Mouse (Mus musculus) kidney, adult 2 months (tissue): Measurements from ENCODE around the gene Gm10985. TPM values are rescaled to one million over a fixed set of nuclear protein-coding genes. Genes with fewer than 3 reads are reported as not detected.

ENCODE experiments used
- DNase-seq: peaks from one replicate; pipeline ENCODE4 v3.0.0; 2021
- H3K27ac ChIP-seq: fragments of 200-500 bp; 2 replicates; pipeline ENCODE4 v1.5.1; 2012; ENCODE audit warnings: low read depth, low read length, control low read depth, inconsistent platforms; ENCODE audit not compliant: insufficient read depth
- H3K27me3 ChIP-seq: fragments of 200-500 bp; replicated peaks from 2 replicates; pipeline ENCODE4 v1.6.1; 2012; ENCODE audit warnings: mild to moderate bottlenecking, moderate library complexity, low read length, inconsistent platforms; ENCODE audit not compliant: control insufficient read depth, insufficient read depth
- H3K36me3 ChIP-seq: fragments of 200-500 bp; 2 replicates; pipeline ENCODE4 v1.6.1; 2012; ENCODE audit warnings: mild to moderate bottlenecking, moderate library complexity, low read length, inconsistent platforms; ENCODE audit not compliant: control insufficient read depth, insufficient read depth
- H3K4me1 ChIP-seq: fragments of 200-500 bp; 2 replicates; pipeline ENCODE4 v1.6.1; 2011; ENCODE audit warnings: low read length; ENCODE audit not compliant: control insufficient read depth, insufficient read depth
- H3K4me3 ChIP-seq: fragments of 200-500 bp; 2 replicates; pipeline ENCODE4 v1.5.1; 2011; ENCODE audit warnings: mild to moderate bottlenecking, low read depth, low read length, control low read depth; ENCODE audit not compliant: insufficient read depth
- CTCF ChIP-seq: fragments of 200-500 bp; conservative IDR thresholded peaks from 2 replicates; pipeline ENCODE4 v1.5.1; 2011; ENCODE audit warnings: low read depth, mild to moderate bottlenecking, control low read depth, low read length, moderate library complexity, mixed read lengths; ENCODE audit not compliant: insufficient read depth, insufficient read length
- POLR2A ChIP-seq: fragments of 200-500 bp; IDR thresholded peaks from one replicate; pipeline ENCODE4 v1.6.1; 2011; ENCODE audit warnings: low read depth, low read length, control low read depth
- WGBS: fragments of 180-500 bp; shearing (Covaris S2); methylation state at CpG from one replicate; pipeline ENCODE4 v1.1.7; 2018; 5-methylcytosine and 5-hydroxymethylcytosine counted together
- polyA plus RNA-seq: library from polyadenylated mRNA; depleted of rRNA; stranded (reverse); fragments of >200 nt; gene quantifications from 2 replicates; pipeline ENCODE4 v1.2.3, GENCODE M21; 2012

Gene Gm10985
- polyA plus RNA-seq, 1 experiment: not detected

DNA sequence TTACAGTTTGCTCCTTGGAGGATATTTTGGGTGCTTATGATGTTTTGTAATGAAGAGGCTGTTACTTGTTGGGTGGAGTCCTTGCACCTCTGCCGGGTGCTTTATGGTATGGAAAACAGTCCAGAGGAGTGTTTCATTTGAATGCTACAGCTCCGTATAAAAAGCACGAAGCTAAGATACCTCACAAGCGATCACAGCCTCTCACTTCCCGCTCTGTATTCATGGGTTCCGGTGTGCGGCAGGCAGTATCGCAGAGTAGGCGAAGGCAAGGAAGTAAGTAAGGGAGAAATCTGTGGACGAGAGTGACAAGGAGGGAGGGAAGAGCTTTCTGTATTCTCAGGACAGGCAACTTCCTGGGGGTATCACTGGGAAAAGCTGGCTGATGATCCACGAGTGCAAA, 3.4 kb downstream of the Gm10985 start:
- H3K27ac ChIP-seq: no peak overlapping the region
- H3K36me3 ChIP-seq: no peaks in the 10 kb centered on the region
- DNase-seq: no peak
- no peaks in the 10 kb centered on the region for H3K27me3 ChIP-seq
- H3K4me3 ChIP-seq: no peak overlapping the region
- WGBS: 80% methylated on average over 11 of the region's 11 CpGs
- H3K4me1 ChIP-seq: no peaks in the 10 kb centered on the region
- TF ChIP-seq POLR2A (no peak), CTCF (no peak)

GRCm38 (mm10) chr3:53854261-53854660, 9.4 kb downstream of the Gm10985 start:
- H3K27me3 ChIP-seq: no peaks in the 10 kb centered on the region
- no peak for DNase-seq
- TF ChIP-seq POLR2A (no peak), CTCF (no peak)
- no peaks in the 10 kb centered on the region for H3K4me1 ChIP-seq
- no peak overlapping the region for H3K4me3 ChIP-seq
- H3K36me3 ChIP-seq: peaks cover 2% of the 10 kb centered on the region; the same call in 1 of the 2 replicates
- 87% methylated on average over 4 of the region's 4 CpGs for WGBS
- H3K27ac ChIP-seq: no peak overlapping the region

- Histone ChIP-seq H3K36me3 (peaks cover 4% of the 10 kb centered on the region), H3K27ac (no peak overlapping the region), H3K4me3 (no peak overlapping the region), H3K4me1 (no peaks in the 10 kb centered on the region), H3K27me3 (no peaks in the 10 kb centered on the region)
- TF ChIP-seq POLR2A (no peak), CTCF (no peak)
- DNase-seq: no peak
- WGBS: 91% methylated on average over 3 of the region's 3 CpGs
These were observed 9.9 kb downstream of the Gm10985 start for GRCm38 (mm10) chr3:53854831-53855230.

GRCm38 (mm10) chr3:53863383-53864220, 18.7 kb downstream of the Gm10985 start, which contains the start of gene Ufm1:
TSS of gene Ufm1 (minus strand) at chr3:53863830.
- under 1% methylated on average over 58 of the region's 58 CpGs for WGBS
- TF ChIP-seq POLR2A: no peak
- TF ChIP-seq CTCF: no peak
- peak within 1 kb of the TSS; percentile 75 for H3K4me3 ChIP-seq
- peak within 1 kb of the TSS; percentile 87 for H3K27ac ChIP-seq
- peaks cover 2% of the 10 kb centered on the region for H3K36me3 ChIP-seq
- peak; percentile 97 for DNase-seq
- peaks cover 5% of the 10 kb centered on the region for H3K4me1 ChIP-seq
- no peaks in the 10 kb centered on the region for H3K27me3 ChIP-seq

DNA sequence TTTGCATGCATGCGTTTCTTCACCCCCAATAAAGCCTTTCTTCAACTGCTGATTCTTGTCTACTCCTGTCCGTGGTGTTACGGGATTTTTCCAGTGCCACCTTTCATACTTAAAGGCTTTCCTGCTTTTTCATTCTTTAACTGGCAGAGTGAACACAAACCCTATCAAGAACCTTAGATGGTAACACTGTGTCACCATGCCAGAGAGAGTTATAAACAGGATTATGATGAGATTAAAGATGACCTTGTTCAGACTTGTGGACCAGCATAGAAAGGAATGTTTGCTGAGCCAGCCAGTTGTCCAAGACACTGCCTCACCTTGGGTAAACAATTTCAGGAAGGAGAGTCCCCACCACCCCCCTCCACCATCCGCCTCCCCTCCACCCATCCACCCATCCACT, 23.3 kb downstream of the Gm10985 start:
- H3K4me3 ChIP-seq: no peak overlapping the region
- DNase-seq: no peak
- peaks cover 2% of the 10 kb centered on the region; the same call in 1 of the 2 replicates for H3K4me1 ChIP-seq
- no peaks in the 10 kb centered on the region for H3K27me3 ChIP-seq
- no peaks in the 10 kb centered on the region for H3K36me3 ChIP-seq
- no peak for TF ChIP-seq POLR2A
- no peak overlapping the region for H3K27ac ChIP-seq
- WGBS: 73% methylated on average over 4 of the region's 4 CpGs

- H3K36me3 ChIP-seq: no peaks in the 10 kb centered on the region
- no peak overlapping the region for H3K4me3 ChIP-seq
- peak overlapping the region; percentile 90 for H3K27ac ChIP-seq
- TF ChIP-seq CTCF (no peak), POLR2A (no peak)
- no peaks in the 10 kb centered on the region for H3K27me3 ChIP-seq
- peaks cover 2% of the 10 kb centered on the region; the same call in 1 of the 2 replicates for H3K4me1 ChIP-seq
- peak; percentile 15 for DNase-seq
- WGBS: 16% methylated on average over 1 of the region's 1 CpGs
These were observed 24.4 kb downstream of the Gm10985 start for GRCm38 (mm10) chr3:53869263-53869662.

GRCm38 (mm10) chr3:53870482-53870881, 25.6 kb downstream of the Gm10985 start:
- H3K36me3 ChIP-seq: no peaks in the 10 kb centered on the region
- WGBS: 82% methylated on average over 6 of the region's 6 CpGs
- no peaks in the 10 kb centered on the region for H3K27me3 ChIP-seq
- peaks cover 2% of the 10 kb centered on the region; the same call in 1 of the 2 replicates for H3K4me1 ChIP-seq
- no peak overlapping the region for H3K27ac ChIP-seq
- H3K4me3 ChIP-seq: no peak overlapping the region
- TF ChIP-seq CTCF: no peak
- TF ChIP-seq POLR2A: no peak
- DNase-seq: no peak
